ENCODE assay signal across 8 mouse cellular contexts in the genomic region with DNA sequence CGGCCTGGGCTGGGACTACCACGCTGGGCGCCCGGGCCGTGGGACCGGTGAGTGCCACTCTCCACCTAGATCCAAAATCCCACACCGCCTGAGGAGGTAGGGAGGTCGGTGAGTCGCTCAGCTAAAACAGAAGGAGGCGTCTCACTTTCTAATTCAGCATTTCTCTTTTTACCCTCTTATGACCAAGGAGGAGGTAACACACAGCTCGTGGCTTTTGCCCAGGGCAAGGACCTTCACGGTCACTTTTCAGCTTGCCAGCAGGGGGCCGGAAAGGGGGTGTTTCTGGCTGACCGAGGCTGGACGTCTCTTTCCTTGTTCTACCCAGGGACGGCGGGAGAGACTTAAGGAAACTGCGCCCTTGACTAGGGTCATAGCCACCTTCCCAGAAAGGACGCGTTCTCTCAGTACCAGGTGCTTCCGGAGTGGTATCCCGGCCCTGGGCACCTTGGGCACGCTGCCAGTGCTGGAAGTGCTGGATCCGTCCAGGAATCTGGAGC. TPM values are rescaled to one million over a fixed set of nuclear protein-coding genes. Genes with fewer than 3 reads are reported as not detected.
DNase-seq lines count a peak whose midpoint lies in the region; ATAC-seq and TF ChIP-seq lines count a peak whose summit lies in the region.

No protein-coding gene starts in this region.

- H3K9ac ChIP-seq in lung, embryonic 14.5 days: peak overlapping the region; percentile 86
- H3K9ac ChIP-seq in neural tube, embryonic 14.5 days (replicated peaks; ENCODE audit: low read depth, low read length): peak overlapping the region; percentile 77

- peaks cover 5% of the 10 kb centered on the region; the same call in 1 of the 2 replicates for H3K4me1 ChIP-seq in lung, embryonic 14.5 days (ENCODE audit: insufficient read depth)
- peaks cover 13% of the 10 kb centered on the region for H3K4me1 ChIP-seq in neural tube, embryonic 14.5 days (ENCODE audit: control insufficient read depth, insufficient read depth, low read length)

- peak; percentile 82 for DNase-seq in 3T3-L1 (ENCODE audit: low read depth, low spot score)
- DNase-seq in Patski (ENCODE audit: low read depth, low spot score): no peak
- peak; percentile 77 for DNase-seq in embryo, embryonic 11 days
- peak; percentile 54 to 72 for DNase-seq in heart, adult 18-20 months
- DNase-seq in kidney, adult 11 months: peak; percentile 80
- DNase-seq in lung, embryonic 14.5 days: peak; percentile 77
- DNase-seq in Muller cell, postnatal 12 days (ENCODE audit: inconsistent ontology term): no peak

- H3K4me2 ChIP-seq in lung, embryonic 14.5 days: peak overlapping the region; percentile 92
- peak overlapping the region; percentile 85 for H3K4me2 ChIP-seq in neural tube, embryonic 14.5 days (ENCODE audit: low read depth, low read length)

- H3K27ac ChIP-seq in lung, embryonic 14.5 days (ENCODE audit: low read depth): peak overlapping the region; percentile 94
- H3K27ac ChIP-seq in neural tube, embryonic 14.5 days (ENCODE audit: low read depth, low read length): peak overlapping the region; percentile 78

- peak overlapping the region; percentile 87 for H3K4me3 ChIP-seq in lung, embryonic 14.5 days (ENCODE audit: low read depth, low read length)
- peak overlapping the region; percentile 93 for H3K4me3 ChIP-seq in neural tube, embryonic 14.5 days (ENCODE audit: low read depth, low read length)

- TF ChIP-seq CTCF in Patski (IDR thresholded peaks at IDR 0.05): peak; percentile 65
- TF ChIP-seq CTCF in lung, embryonic 14.5 days (IDR thresholded peaks at IDR 0.05; ENCODE audit: low read depth): peak; percentile 70

- CTCF ChIA-PET in Patski (lab: Charles Lee): interaction anchor here (1.0 to 1.2 kb wide), 3 partner anchors 8 to 27 kb away, joined by 3 to 8 read pairs (median 3); no protein-coding TSS in a partner anchor

- POLR2A ChIA-PET in Patski (lab: Charles Lee): interaction anchor here (0.5 to 3.5 kb wide), 5 partner anchors 10 to 36 kb away, joined by 3 to 25 read pairs (median 3); partner anchors contain the start of genes Ggnbp2 and Znhit3

- under 1% methylated on average over 24 of the region's 24 CpGs for WGBS in lung, embryonic 14.5 days
- WGBS in neural tube, embryonic 14.5 days: 0% methylated on average over 24 of the region's 24 CpGs

- peak; percentile 60 for ATAC-seq in Patski
- peak; percentile 77 for ATAC-seq in lung, embryonic 14.5 days (ENCODE audit: insufficient read depth)
- ATAC-seq in neural tube, embryonic 14.5 days (ENCODE audit: low read depth): peak; percentile 35; the same call in 1 of the 2 replicates

- in situ Hi-C loops in Patski (cut with MboI; ENCODE audit: low pct_unique_long_range_greater_than_20kb): no loop called here

- no peaks in the 10 kb centered on the region for H3K27me3 ChIP-seq in Patski
- H3K27me3 ChIP-seq in lung, embryonic 14.5 days (ENCODE audit: insufficient read depth, low read length): no peaks in the 10 kb centered on the region
- no peaks in the 10 kb centered on the region for H3K27me3 ChIP-seq in neural tube, embryonic 14.5 days (ENCODE audit: control insufficient read depth, insufficient read depth, low read length)

- peaks cover 31% of the 10 kb centered on the region for H3K36me3 ChIP-seq in lung, embryonic 14.5 days (ENCODE audit: insufficient read depth)
- H3K36me3 ChIP-seq in neural tube, embryonic 14.5 days (ENCODE audit: control insufficient read depth, insufficient read depth, low read length): peaks cover 11% of the 10 kb centered on the region

- no peaks in the 10 kb centered on the region for H3K9me3 ChIP-seq in lung, embryonic 14.5 days (ENCODE audit: low read depth, low read length)
- no peaks in the 10 kb centered on the region for H3K9me3 ChIP-seq in neural tube, embryonic 14.5 days (ENCODE audit: control insufficient read depth, low read length)

RNA-seq across cellular contexts. Expression of gene Pigw, which starts 0.4 kb away (rescaled TPM):
- 12.2 TPM for polyA plus RNA-seq in Patski (2021)
- 1 to 10 TPM; 6.4 to 7.3 TPM for total RNA-seq in heart, adult 18-20 months (2021)
- 1.9 and 2.9 TPM in 2 replicates for polyA plus RNA-seq in lung, embryonic 14.5 days (2014; fragmentation: Nextera tagmentation; extraction: Ambion mirVana)
- polyA plus RNA-seq in neural tube, embryonic 14.5 days (2014; fragmentation: Nextera tagmentation; extraction: Ambion mirVana): 2.8 and 2.9 TPM in 2 replicates

RNA-seq across cellular contexts. Expression of gene Myo19, which starts 0.6 kb away (rescaled TPM):
- 27.3 TPM for polyA plus RNA-seq in Patski (2021)
- 1 to 10 TPM; 3.2 to 5.2 TPM for total RNA-seq in heart, adult 18-20 months (2021)
- 11.7 and 12.6 TPM in 2 replicates for polyA plus RNA-seq in lung, embryonic 14.5 days (2014; fragmentation: Nextera tagmentation; extraction: Ambion mirVana)
- polyA plus RNA-seq in neural tube, embryonic 14.5 days (2014; fragmentation: Nextera tagmentation; extraction: Ambion mirVana): 6.4 and 6.9 TPM in 2 replicates

RNA-seq across cellular contexts. Expression of gene Ggnbp2, which starts 9.9 kb away (rescaled TPM):
- 100 TPM for polyA plus RNA-seq in Patski (2021)
- total RNA-seq in heart, adult 18-20 months (2021): 10 to 100 TPM; 53.9 to 57.9 TPM
- polyA plus RNA-seq in lung, embryonic 14.5 days (2014; fragmentation: Nextera tagmentation; extraction: Ambion mirVana): 63.7 and 64.2 TPM in 2 replicates
- polyA plus RNA-seq in neural tube, embryonic 14.5 days (2014; fragmentation: Nextera tagmentation; extraction: Ambion mirVana): 74.7 and 85.7 TPM in 2 replicates

RNA-seq across cellular contexts. Expression of gene Znhit3, which starts 35.7 kb away (rescaled TPM):
- 18.7 TPM for polyA plus RNA-seq in Patski (2021)
- total RNA-seq in heart, adult 18-20 months (2021): 10 to 100 TPM; 11.5 to 12.9 TPM
- 57.3 and 61.4 TPM in 2 replicates for polyA plus RNA-seq in lung, embryonic 14.5 days (2014; fragmentation: Nextera tagmentation; extraction: Ambion mirVana)
- polyA plus RNA-seq in neural tube, embryonic 14.5 days (2014; fragmentation: Nextera tagmentation; extraction: Ambion mirVana): 70.9 and 86.2 TPM in 2 replicates

RNA-seq across cellular contexts. Expression of gene Dhrs11, which starts 51.7 kb away (rescaled TPM):
- polyA plus RNA-seq in Patski (2021): 33.2 TPM
- 10 to 100 TPM; 97.1 to 99.1 TPM for total RNA-seq in heart, adult 18-20 months (2021)
- 11.1 and 11.4 TPM in 2 replicates for polyA plus RNA-seq in lung, embryonic 14.5 days (2014; fragmentation: Nextera tagmentation; extraction: Ambion mirVana)
- 7.9 and 9.9 TPM in 2 replicates for polyA plus RNA-seq in neural tube, embryonic 14.5 days (2014; fragmentation: Nextera tagmentation; extraction: Ambion mirVana)

Comparison
In these comparisons a context has a peak if more than half of its experiments do, and no peak if none do; other contexts are left out.
1. DNase-seq: peak in 3T3-L1 (single experiment), embryo, embryonic 11 days (single experiment), heart, adult 18-20 months (2 of 2), kidney, adult 11 months (single experiment) and lung, embryonic 14.5 days (single experiment); none in Patski (single experiment) and Muller cell, postnatal 12 days (single experiment).
2. Peak in every context shown above with its lines, with median percentiles within 50 percentile points of each other: ATAC-seq.